Mouse (Mus musculus): ENCODE measurements around the gene Abcc4.

The Abcc4 gene

DNA sequence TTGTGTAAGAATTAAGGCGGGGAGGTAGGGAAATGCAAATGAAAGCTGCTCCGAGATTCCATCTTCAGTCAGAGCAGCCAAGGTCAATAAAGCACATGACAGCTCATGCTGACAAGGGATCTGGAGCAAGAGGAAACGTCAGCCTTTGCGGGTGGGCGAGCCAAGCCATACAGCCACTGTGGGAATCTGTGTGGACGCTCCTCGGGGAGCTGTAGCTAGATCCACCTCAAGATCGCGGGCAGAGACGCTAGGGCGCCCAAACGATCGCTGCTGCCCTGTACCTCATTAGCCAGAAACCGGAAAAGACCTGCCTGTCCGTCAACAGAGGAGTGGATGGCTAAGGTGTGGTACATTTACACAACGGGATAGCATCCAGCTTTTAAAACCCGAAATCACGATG lies 7.4 kb upstream of the Abcc4 start:
- DNase-seq (ENCODE audit: extremely low spot score, low read depth, low spot score), result no peak

DNA sequence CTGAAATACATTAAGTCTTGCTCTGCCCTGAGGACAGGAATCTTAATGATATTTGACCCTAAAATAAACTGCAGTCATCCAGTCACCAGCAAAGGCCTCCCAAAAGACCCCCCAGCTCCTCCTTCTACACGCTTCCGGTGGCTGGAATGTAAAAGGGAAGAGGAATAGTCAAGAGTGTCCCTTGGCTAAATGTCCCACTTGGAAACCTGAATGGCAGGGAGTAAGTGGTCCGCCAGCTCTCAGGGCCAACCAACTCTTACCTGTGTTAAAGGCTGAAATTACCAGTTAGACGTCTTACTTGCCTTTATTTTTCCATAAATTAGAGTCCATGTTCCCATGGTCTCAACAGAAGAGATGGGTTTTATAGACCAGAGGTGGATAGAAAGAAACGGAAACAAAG lies 6.9 kb upstream of the Abcc4 start:
- no peak for DNase-seq (ENCODE audit: extremely low spot score, low read depth, low spot score)

DNA sequence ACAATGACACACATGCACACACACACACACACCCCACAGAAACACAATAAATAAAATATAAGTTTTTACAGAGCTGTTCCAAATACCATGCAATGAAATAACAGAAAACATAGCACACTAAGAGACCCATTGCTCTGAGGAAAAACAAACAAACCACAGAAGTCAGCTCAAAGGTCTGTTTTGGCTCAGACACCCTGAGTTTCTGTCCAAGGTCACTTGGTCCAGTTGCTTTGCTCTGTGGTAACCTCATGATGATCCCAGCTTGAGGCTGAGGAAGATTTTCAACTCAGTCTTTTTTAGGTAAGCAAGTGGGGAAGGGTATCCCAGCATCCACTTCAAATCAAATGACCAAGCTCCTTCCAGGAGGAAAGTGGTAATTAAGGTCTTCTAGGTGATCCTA lies 4.9 kb upstream of the Abcc4 start:
- no peak for DNase-seq (ENCODE audit: extremely low spot score, low read depth, low spot score)

DNA sequence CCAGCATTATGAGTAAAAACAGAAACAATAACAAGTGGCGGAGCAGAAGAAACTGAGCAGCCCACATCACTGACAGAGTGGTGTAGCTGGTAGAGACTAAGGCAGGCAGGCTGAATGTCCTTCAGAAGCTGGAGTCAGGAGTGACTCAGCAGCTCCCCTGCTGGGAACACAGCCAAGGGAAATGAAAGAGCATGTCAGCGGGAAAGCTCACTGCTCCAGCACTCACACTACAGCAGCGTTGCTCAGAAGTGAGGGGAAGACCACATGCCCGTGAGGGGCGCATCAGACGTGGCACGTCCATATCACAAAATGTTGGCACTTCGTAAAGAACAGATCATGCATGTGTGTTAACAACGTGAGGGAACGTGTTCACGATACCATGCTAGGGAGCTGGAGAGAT lies 3.7 kb upstream of the Abcc4 start:
- no peak for DNase-seq (ENCODE audit: extremely low spot score, low read depth, low spot score)

DNA sequence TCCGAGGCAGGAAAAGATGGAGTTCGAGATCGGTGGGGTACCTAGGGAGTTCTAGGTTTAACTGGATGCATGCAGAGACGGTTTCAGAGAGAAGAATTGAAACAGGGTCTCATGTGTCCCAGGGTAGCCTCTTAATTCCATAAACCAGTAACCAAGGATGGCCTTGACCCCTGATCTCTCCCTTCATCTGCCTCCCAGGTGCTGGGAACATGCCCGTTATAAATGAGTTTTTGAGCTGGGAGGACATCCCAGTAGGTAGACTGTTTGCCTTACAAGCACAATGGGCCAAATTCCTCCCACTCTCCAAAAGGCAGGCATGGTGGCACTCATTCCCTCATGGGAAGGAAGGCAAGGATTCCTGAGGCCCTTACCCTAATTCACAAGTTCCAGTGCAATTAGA lies 2.1 kb upstream of the Abcc4 start:
- DNase-seq (ENCODE audit: extremely low spot score, low read depth, low spot score), result no peak

DNA sequence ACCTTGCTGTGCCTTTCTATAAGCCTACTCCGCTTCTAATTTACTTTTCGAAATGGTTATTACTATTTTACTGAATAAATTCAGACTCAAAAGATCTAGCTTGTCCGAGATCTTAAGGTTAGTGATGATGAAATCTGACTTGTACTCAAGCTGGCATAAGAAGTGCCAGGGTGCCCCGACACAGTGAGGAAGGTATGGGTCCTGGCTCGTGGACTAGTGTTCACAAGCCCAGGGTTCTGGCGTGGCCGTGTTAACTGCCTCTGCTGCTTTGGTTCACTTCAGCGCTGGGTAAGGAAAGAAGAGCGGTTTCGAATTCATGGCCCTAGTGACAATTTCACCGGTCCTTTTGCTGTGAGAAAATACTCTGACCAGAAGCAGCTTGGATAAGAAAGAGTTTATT lies 943 bp upstream of the Abcc4 start:
- DNase-seq (ENCODE audit: extremely low spot score, low read depth, low spot score), result no peak

DNA sequence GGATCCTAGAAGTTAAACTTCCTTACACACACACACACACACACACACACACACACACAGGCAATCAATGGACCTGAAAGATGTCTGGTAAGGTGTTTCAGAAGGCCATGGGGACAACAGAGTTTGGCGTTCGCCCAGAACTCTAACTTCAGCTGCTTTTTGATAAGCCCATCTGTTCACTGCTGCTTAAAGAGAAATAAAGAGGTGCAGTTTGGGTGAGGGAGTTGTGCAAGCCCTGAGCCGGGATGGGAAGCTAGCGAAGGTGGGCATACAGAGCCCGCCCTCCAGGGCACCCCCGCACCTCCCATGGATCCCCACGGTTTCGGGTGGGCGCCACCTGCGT lies 583 bp downstream of the Abcc4 start:
- no peak for DNase-seq (ENCODE audit: extremely low spot score, low read depth, low spot score)

DNA sequence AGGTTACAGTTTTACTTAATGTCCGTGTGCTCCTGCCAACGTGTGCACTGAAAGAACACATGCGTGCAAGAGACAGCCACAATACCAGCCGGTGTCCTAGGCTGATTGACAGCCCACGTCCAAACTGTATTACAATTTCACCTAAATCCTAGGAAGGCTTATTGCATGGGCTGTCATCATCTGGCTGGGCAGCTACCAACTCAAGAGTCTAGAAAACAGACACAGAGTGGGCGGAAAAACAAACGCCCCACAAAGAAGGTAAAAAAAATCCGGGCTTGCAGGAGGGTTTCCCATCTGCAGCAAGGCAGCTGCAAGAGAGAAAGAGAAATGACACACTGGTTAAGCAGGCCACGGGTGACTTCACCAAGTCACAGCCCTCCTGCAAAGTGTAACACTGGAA lies 2.7 kb downstream of the Abcc4 start:
- DNase-seq (ENCODE audit: extremely low spot score, low read depth, low spot score), result no peak

DNA sequence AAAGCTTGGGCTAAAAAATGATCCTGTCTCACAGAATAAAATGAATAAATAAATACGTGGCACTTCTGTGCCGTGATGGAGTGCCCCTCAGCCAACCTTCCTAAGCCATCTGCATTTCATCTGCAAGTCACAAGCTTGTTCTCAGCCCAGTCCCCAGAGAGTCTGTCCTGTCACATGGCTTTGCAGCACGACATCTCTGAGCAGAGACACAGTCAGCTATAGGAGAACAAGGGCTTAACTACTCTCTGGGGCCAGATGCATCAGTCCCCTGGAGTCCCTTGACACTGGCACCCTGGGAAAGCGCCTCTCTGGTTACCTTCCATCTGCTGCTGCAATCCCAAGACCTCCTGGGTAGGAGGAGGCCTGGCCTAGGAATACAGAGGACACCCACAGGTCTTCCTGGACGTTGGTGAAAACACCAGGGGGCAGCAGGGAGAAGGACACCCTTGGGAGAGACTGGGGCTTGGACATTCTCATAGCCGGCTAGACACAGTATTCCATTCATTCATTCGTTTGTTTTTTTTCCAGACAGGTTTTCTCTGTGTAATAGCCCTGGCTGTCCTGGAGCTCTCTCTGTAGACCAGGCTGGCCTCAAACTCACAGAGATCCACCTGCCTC lies 3.9 kb downstream of the Abcc4 start:
- no peak for DNase-seq (ENCODE audit: extremely low spot score, low read depth, low spot score)

DNA sequence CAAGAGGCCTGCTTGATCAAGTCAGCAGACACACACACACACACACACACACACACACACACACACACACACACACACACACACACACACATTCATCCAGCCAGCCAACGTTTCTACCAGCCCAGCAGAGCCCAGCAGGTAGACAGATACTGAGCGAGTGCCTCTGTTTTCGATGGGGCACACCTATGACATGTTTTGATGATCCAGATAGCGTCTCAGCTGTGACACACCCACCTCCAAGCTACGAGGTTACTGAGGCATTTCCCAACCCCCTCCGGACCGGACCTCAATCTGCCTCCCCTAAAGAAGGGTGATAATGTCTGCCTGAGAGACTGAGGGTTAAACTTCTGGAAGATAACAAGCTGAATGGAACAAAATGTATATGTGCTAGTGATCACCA lies 5.4 kb downstream of the Abcc4 start:
- no peak for DNase-seq (ENCODE audit: extremely low spot score, low read depth, low spot score)

DNA sequence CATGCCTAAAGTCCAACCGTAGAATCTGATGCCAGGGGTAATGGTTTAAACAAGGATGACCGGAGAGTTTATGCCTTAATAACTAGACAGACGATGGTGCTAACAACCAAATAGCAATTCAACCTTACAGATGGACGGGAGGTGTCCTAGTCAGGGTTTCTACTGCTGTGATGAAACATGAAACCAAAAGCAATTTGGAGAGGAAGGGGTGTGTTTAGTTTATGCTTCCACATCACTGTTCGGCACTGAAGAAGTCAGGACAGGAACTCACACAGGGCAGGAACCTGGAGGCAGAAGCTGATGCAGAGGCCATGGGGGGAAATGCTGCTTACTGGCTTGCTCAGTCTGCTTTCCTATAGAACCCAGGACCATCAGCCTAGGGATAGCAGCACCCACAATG lies 6.1 kb downstream of the Abcc4 start:
- no peak for DNase-seq (ENCODE audit: extremely low spot score, low read depth, low spot score)

DNA sequence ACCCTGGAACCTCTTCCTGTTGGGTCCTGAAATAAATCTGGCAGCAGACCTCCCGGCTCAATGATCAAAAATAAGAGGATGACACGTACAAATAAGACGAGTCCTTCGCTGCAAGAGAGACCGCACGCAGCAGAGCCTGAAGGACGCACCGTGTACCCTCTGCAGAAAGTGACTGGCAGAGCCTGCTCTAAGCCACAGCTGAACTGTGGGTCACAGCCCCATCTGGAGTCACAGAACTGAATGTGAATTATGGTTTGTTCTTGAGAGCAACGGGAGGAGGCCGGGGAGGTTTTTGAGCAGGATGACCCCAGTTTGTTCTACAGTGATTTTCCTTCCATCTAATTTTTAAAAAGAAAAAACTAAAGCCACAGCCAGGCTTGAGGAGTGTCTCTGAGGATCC lies 6.5 kb downstream of the Abcc4 start:
- DNase-seq (ENCODE audit: extremely low spot score, low read depth, low spot score), result no peak

DNA sequence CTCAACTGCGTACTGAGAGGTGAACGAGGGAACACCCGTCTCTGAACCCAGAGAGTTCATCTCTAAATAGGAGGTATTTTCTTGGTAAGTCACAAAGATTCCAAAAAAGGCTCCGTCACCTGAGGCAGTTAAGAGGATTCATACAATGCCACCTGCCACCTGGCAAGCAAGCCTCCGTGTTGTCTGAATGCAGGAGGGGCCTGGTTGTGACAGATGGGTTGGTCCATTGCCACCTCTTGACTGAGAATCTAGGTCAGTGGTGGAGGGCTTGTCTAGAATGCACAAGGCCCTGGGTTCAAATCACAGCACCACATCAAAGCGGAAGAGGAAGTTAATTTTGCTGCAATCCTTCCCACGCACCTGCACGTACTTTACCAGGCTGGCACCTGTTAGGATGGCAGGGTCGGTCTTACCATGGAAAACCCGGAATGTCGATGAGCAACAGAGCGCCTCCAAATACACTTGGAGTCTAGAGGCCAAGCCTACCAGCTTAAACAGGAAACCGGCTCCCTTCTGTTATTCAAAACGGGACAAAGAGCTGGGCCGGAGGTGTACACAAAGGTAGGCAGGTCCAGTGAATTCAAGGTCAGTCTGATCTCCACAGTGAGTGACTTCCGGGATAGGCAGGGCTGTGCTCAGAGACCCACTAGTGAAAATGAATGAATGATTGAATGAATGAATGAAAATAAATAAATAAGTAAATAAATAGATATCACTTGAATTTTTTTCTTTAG lies 9.3 kb downstream of the Abcc4 start:
- DNase-seq (ENCODE audit: extremely low spot score, low read depth, low spot score), result no peak

DNA sequence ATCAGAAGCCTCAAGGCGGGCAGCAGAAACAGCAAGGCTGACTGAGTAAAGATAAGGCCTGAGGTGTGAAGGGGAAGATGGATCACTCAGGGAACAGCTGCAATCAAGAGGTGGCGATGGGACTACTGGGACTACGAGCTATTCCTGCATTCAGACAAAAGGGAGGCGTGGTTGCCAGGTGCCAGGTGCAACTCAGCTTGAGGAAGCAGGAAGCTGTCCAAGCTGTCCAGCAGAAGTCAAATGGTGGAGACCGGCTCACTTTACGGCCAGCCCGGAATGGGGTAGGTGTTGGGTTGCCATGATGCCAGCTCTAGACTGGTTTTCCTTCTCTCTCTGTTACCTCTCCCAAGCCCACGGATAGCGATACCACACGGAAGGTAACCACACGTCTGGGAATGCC lies 10.2 kb downstream of the Abcc4 start:
- DNase-seq (ENCODE audit: extremely low spot score, low read depth, low spot score), result no peak

DNA sequence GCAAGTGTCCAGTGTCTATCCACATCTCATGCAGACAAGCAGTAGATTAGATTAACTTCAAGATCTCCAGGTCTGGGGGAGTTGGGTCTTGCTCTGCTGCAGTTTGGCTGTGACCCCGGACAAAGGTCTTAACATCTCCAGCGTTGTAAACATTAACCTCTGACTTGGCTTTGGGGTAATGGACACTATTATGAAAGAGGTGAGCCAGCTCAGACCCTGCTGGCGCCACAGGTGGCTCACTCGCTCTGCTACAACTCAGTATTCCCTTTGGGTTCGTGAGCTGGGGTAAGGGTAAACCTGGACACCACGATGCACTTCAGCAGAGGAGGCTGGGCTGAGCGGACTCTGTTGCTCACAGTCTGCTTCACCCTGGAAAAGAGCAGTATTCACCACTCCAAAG lies 11.7 kb downstream of the Abcc4 start:
- DNase-seq (ENCODE audit: extremely low spot score, low read depth, low spot score), result no peak

DNA sequence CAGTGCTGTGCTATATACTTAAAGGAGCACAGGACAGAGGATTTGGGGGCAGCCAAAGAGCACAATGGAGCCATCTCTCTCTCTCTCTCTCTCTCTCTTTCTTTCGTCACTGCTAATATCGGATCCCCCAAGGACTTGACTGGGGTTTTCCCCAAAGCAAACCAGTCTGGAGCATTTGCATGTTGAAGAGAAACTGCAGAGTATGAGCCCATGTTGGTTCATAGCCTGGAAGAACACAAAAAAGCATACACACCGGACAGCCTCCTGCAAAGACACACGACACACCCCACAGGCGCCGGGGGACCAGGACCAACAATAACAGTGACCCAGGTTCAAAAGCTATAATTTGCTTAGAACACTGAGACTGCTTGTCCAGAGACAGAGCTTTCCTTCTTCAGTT lies 14.1 kb downstream of the Abcc4 start:
- DNase-seq (ENCODE audit: extremely low spot score, low read depth, low spot score), result no peak

DNA sequence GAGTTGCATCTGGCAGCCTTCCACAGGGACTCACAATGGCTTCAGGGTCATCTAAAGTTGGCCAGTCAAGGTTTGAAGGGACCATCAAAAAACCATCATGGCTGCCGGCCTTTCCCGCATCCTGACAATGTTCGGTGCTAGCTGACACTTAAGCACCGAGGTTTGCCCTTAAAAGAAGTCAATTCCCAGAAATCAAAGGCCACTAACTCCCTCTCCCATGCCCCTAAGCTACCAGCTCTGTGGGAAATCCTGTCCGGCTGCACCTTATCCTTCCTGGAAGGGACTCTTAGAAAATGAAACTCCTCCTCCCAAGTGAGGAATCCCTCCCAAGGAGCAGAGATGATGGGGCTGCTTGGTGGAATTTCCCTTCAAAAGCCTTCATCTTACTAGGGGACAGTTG lies 14.6 kb downstream of the Abcc4 start:
- DNase-seq (ENCODE audit: extremely low spot score, low read depth, low spot score), result no peak

DNA sequence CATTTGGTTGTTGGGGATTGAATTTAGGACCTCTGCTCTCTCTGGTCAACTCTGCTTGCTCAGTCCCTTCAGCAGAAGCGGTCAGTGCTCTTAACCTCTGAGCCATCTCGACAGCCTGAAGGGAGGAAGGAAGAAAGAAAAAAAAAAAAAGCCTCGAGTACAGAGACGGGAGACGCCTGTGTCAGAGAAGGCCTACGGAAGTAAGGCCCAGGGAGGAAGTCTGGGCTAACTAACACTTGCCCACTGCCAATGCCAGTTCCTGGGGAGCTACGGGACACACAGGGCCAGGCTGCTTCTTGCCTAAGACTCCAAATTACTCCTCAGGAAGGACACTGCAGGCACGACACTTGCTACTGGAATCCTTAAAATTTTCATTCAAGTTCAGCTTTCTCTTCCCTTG lies 15.1 kb downstream of the Abcc4 start:
- no peak for DNase-seq (ENCODE audit: extremely low spot score, low read depth, low spot score)

DNA sequence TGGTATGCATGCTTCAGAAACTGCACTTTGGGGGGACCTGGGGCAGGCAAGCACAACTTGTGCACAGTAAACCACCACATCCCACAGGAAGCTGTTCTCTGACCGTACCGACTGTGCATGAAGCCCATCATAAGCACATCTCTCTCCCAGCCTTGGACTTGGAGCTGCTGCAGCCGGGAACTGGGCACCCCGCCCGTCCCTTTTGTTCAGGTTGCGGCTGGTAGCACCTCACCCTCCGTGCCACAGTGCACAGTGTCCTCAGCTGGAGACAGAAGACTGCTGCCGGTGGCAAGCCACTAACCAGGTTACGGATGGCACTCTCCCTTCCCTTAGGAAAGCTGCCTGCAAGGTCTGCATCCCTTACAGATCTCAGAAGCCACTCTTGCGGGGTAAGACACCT lies 15.7 kb downstream of the Abcc4 start:
- DNase-seq (ENCODE audit: extremely low spot score, low read depth, low spot score), result no peak

DNA sequence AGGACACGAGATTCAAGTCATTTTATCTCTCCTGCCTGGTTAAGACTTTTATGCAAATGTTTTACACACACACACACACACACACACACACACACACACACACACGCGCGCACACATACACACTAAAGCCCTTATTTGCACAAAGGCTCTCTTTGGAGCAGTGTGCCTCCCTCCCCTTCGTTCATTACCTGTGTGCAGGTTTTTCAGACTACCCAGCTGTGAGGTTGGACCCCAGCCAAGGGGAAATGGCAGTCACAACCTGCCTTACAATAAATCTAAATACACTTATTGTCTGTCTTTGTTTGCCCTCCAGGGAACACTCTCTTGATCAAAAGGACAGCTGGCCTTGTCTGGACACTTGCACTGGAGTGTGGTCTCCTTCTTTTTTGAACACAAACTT lies 17.4 kb downstream of the Abcc4 start:
- DNase-seq (ENCODE audit: extremely low spot score, low read depth, low spot score), result no peak

DNA sequence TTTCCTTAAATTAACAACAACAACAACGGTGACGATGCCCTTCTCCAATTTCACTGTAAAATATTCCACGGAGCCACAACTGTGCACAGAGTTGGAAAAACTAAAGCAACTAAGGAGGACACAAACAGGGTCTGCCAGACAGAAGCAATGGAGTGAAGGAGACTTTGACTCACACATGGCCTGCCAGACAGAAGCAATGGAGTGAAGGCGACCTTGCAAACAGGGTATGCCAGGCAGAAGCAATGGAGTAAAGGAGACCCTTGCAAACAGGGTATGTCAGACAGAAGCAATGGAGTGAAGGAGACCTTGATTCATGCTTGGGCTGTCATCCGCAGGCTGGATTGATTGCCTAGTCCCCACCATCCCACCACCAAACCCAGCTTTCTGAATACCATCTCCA lies 19.2 kb downstream of the Abcc4 start:
- no peak for DNase-seq (ENCODE audit: extremely low spot score, low read depth, low spot score)

DNA sequence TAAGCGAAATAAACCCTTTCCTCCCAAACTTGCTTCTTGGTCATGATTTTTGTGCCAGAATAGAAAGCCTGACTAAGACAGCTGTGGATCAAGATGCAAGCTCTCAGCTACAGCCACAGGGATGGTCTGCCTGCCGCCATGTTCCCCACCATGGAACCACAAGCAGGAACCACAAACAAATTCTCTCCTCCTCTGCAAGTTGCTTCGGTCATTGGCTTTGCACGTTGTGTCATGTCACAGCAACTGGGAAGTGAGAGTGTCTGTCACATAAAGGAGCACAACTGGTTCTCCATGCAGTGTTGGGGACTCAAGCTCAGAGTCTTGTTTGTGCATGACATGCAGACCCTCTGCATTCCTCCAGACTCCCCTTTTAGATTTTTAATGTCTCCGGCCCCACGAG lies 20.4 kb downstream of the Abcc4 start:
- no peak for DNase-seq (ENCODE audit: extremely low spot score, low read depth, low spot score)

DNA sequence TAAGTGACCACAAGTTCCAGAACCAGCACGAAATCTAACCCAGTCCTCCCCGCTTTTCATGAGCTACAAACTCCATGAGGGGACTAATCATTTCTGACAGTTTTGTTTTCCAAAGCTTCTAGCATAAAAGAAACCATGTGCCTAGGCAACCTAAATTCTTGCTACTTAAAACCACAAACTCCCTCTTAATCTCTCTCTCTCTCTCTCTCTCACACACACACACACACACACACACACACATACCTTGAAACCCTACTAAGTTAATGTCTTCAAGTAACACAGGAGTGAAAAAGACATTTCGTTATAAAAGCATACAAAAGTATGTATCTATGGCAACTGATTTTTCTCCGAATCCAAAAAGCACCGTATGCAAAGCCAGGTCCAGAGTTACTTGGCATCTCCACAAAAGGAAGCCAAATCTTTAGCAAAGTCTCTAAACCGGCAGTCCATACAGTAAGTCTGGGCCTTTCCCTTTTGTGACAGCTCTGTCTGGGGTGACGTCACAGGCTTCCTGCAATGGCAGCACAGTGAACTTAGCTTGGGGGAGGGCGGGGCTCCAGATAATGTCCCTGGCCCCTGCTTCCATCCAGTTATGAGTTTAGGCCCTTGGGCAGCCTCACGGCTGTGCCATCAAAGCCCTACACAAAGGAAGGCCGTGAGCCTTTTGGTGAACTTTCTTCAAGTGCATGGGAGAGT lies 23.5 kb downstream of the Abcc4 start:
- DNase-seq (ENCODE audit: extremely low spot score, low read depth, low spot score), result no peak
